Mouse (Mus musculus) neural tube, embryonic 12.5 days (tissue): ENCODE results near the gene Ubp1. TPM values are rescaled to one million over a fixed set of nuclear protein-coding genes. Genes with fewer than 3 reads are reported as not detected.

Source experiments
- ATAC-seq: fragments of 200-750 bp; cut with Nextera tagmentation; 2 replicates; pipeline ENCODE4 v1.8.0; 2017; ENCODE audit warnings: low read depth, mild to moderate bottlenecking, moderate TSS enrichment, moderate library complexity; ENCODE audit not compliant: low FRiP score
- H3K27ac ChIP-seq: fragments of 300-500 bp; sonication (generic); 2 replicates; pipeline ENCODE4 v1.5.1; 2016
- H3K27me3 ChIP-seq: fragments of 300-500 bp; sonication (generic); replicated peaks from 2 replicates; pipeline ENCODE4 v1.6.1; 2016; ENCODE audit warnings: mild to moderate bottlenecking
- H3K36me3 ChIP-seq: fragments of 300-500 bp; sonication (generic); 2 replicates; pipeline ENCODE4 v1.6.1; 2016; ENCODE audit warnings: mild to moderate bottlenecking
- H3K4me1 ChIP-seq: fragments of 300-500 bp; sonication (generic); 2 replicates; pipeline ENCODE4 v1.6.1; 2016
- H3K4me2 ChIP-seq: fragments of 300-500 bp; sonication (generic); replicated peaks from 2 replicates; pipeline ENCODE4 v1.6.1; 2016; ENCODE audit warnings: mild to moderate bottlenecking
- H3K4me3 ChIP-seq: fragments of 300-500 bp; sonication (generic); 2 replicates; pipeline ENCODE4 v1.5.1; 2016
- H3K9ac ChIP-seq: fragments of 300-500 bp; sonication (generic); 2 replicates; pipeline ENCODE4 v1.6.1; 2016; ENCODE audit warnings: mild to moderate bottlenecking
- H3K9me3 ChIP-seq: fragments of 300-500 bp; sonication (generic); 2 replicates; pipeline ENCODE4 v1.6.1; 2016; ENCODE audit warnings: mild to moderate bottlenecking
- WGBS: fragments of 180-500 bp; shearing (Covaris S2); methylation state at CpG from one replicate; pipeline ENCODE4 v1.1.7; 2016; 5-methylcytosine and 5-hydroxymethylcytosine counted together
- polyA plus RNA-seq: library from polyadenylated mRNA; unstranded; fragments of >200 nt; fragmentation: Nextera tagmentation; extraction: Ambion mirVana; gene quantifications from 2 replicates; pipeline ENCODE4 v1.2.1, GENCODE M21; 2016

Gene Ubp1
- polyA plus RNA-seq, 1 experiment from 2014 or later = 52.0 TPM

GRCm38 (mm10) chr9:113973857-113974256, 43.1 kb downstream of the Ubp1 start:
- Histone ChIP-seq H3K4me2 (no peak overlapping the region), H3K36me3 (peaks cover 82% of the 10 kb centered on the region), H3K4me3 (no peak overlapping the region), H3K27ac (no peak overlapping the region), H3K9ac (no peak overlapping the region), H3K4me1 (no peaks in the 10 kb centered on the region), H3K9me3 (no peaks in the 10 kb centered on the region), H3K27me3 (no peaks in the 10 kb centered on the region)
- no peak for ATAC-seq
- 82% methylated on average over 4 of the region's 4 CpGs for WGBS

- H3K36me3 ChIP-seq = peaks cover 80% of the 10 kb centered on the region
- WGBS = 93% methylated on average over 4 of the region's 4 CpGs
- H3K4me2 ChIP-seq = no peak overlapping the region
- no peak overlapping the region for H3K4me3 ChIP-seq
- ATAC-seq = no peak
- H3K27ac ChIP-seq = no peak overlapping the region
- no peaks in the 10 kb centered on the region for H3K9me3 ChIP-seq
- H3K4me1 ChIP-seq = no peaks in the 10 kb centered on the region
- no peak overlapping the region for H3K9ac ChIP-seq
- no peaks in the 10 kb centered on the region for H3K27me3 ChIP-seq
Observed at GRCm38 (mm10) chr9:113974945-113975344, 44.2 kb downstream of the Ubp1 start.

- no peak for ATAC-seq
- Histone ChIP-seq H3K9me3 (no peaks in the 10 kb centered on the region), H3K36me3 (peaks cover 75% of the 10 kb centered on the region), H3K9ac (no peak overlapping the region), H3K4me3 (no peak overlapping the region), H3K4me1 (no peaks in the 10 kb centered on the region), H3K27me3 (no peaks in the 10 kb centered on the region), H3K27ac (no peak overlapping the region), H3K4me2 (no peak overlapping the region)
- WGBS = 85% methylated on average over 7 of the region's 7 CpGs
Observed at GRCm38 (mm10) chr9:113975442-113975841, 44.7 kb downstream of the Ubp1 start.

GRCm38 (mm10) chr9:113976264-113976663, 45.5 kb downstream of the Ubp1 start:
- Histone ChIP-seq H3K9ac (no peak overlapping the region), H3K4me2 (no peak overlapping the region), H3K36me3 (peaks cover 67% of the 10 kb centered on the region), H3K4me3 (no peak overlapping the region), H3K4me1 (no peaks in the 10 kb centered on the region), H3K9me3 (no peaks in the 10 kb centered on the region), H3K27ac (no peak overlapping the region), H3K27me3 (no peaks in the 10 kb centered on the region)
- no peak for ATAC-seq
- WGBS = 92% methylated on average over 10 of the region's 10 CpGs

GRCm38 (mm10) chr9:113977225-113977840, 46.6 kb downstream of the Ubp1 start:
- Histone ChIP-seq H3K36me3 (peaks cover 62% of the 10 kb centered on the region), H3K9me3 (no peaks in the 10 kb centered on the region), H3K9ac (no peak overlapping the region), H3K27ac (no peak overlapping the region), H3K4me3 (no peak overlapping the region), H3K27me3 (no peaks in the 10 kb centered on the region), H3K4me2 (no peak overlapping the region), H3K4me1 (no peaks in the 10 kb centered on the region)
- no peak for ATAC-seq
- 89% methylated on average over 11 of the region's 11 CpGs for WGBS

GRCm38 (mm10) chr9:113978656-113979055, 47.9 kb downstream of the Ubp1 start:
- ATAC-seq = no peak
- Histone ChIP-seq H3K4me3 (no peak overlapping the region), H3K36me3 (peaks cover 52% of the 10 kb centered on the region), H3K27me3 (no peaks in the 10 kb centered on the region), H3K9me3 (no peaks in the 10 kb centered on the region), H3K4me1 (no peaks in the 10 kb centered on the region), H3K4me2 (no peak overlapping the region), H3K9ac (no peak overlapping the region), H3K27ac (no peak overlapping the region)
- 88% methylated on average over 7 of the region's 7 CpGs for WGBS

- Histone ChIP-seq H3K4me2 (no peak overlapping the region), H3K4me1 (no peaks in the 10 kb centered on the region), H3K36me3 (peaks cover 45% of the 10 kb centered on the region), H3K9me3 (no peaks in the 10 kb centered on the region), H3K27me3 (no peaks in the 10 kb centered on the region), H3K9ac (no peak overlapping the region), H3K27ac (no peak overlapping the region), H3K4me3 (no peak overlapping the region)
- WGBS = 89% methylated on average over 13 of the region's 13 CpGs
- no peak for ATAC-seq
Observed at GRCm38 (mm10) chr9:113979356-113979755, 48.6 kb downstream of the Ubp1 start.

- H3K4me3 ChIP-seq = no peak overlapping the region
- peaks cover 30% of the 10 kb centered on the region for H3K36me3 ChIP-seq
- 63% methylated on average over 16 of the region's 16 CpGs for WGBS
- no peaks in the 10 kb centered on the region for H3K9me3 ChIP-seq
- H3K27ac ChIP-seq = no peak overlapping the region
- ATAC-seq = peak; percentile 77
- no peak overlapping the region; the same call in 1 of the 2 replicates for H3K4me2 ChIP-seq
- no peaks in the 10 kb centered on the region for H3K4me1 ChIP-seq
- no peaks in the 10 kb centered on the region for H3K27me3 ChIP-seq
- no peak overlapping the region for H3K9ac ChIP-seq
Observed at GRCm38 (mm10) chr9:113981099-113981880, 50.6 kb downstream of the Ubp1 start.

GRCm38 (mm10) chr9:113982451-113982850, 51.7 kb downstream of the Ubp1 start:
- Histone ChIP-seq H3K27me3 (no peaks in the 10 kb centered on the region), H3K36me3 (peaks cover 19% of the 10 kb centered on the region), H3K9me3 (no peaks in the 10 kb centered on the region), H3K4me3 (no peak overlapping the region), H3K4me2 (no peak overlapping the region), H3K9ac (no peak overlapping the region), H3K4me1 (no peaks in the 10 kb centered on the region), H3K27ac (no peak overlapping the region)
- 94% methylated on average over 2 of the region's 2 CpGs for WGBS
- no peak for ATAC-seq

- 91% methylated on average over 11 of the region's 11 CpGs for WGBS
- Histone ChIP-seq H3K4me1 (no peaks in the 10 kb centered on the region), H3K4me2 (no peak overlapping the region), H3K9me3 (no peaks in the 10 kb centered on the region), H3K27me3 (no peaks in the 10 kb centered on the region), H3K4me3 (no peak overlapping the region), H3K9ac (no peak overlapping the region), H3K27ac (no peak overlapping the region), H3K36me3 (peaks cover 15% of the 10 kb centered on the region)
- no peak for ATAC-seq
Observed at GRCm38 (mm10) chr9:113982883-113983670, 52.3 kb downstream of the Ubp1 start.

- no peak overlapping the region for H3K9ac ChIP-seq
- H3K4me3 ChIP-seq = no peak overlapping the region
- H3K36me3 ChIP-seq = no peaks in the 10 kb centered on the region; the same call in 1 of the 2 replicates
- no peaks in the 10 kb centered on the region for H3K9me3 ChIP-seq
- 86% methylated on average over 13 of the region's 13 CpGs for WGBS
- H3K27me3 ChIP-seq = no peaks in the 10 kb centered on the region
- H3K4me2 ChIP-seq = no peak overlapping the region
- H3K27ac ChIP-seq = no peak overlapping the region
- H3K4me1 ChIP-seq = no peaks in the 10 kb centered on the region
- ATAC-seq = no peak
Observed at GRCm38 (mm10) chr9:113984946-113985620, 54.3 kb downstream of the Ubp1 start.
